Mouse (Mus musculus) liver, embryonic 13.5 days (tissue): ENCODE results near the gene Trap1a. TPM values are rescaled to one million over a fixed set of nuclear protein-coding genes. Genes with fewer than 3 reads are reported as not detected.

Experiments used
- ATAC-seq: fragments of 200-750 bp; cut with Nextera tagmentation; 2 replicates; pipeline ENCODE4 v1.8.0; 2017; ENCODE audit warnings: low read depth, mild to moderate bottlenecking, moderate number of reproducible peaks, moderate library complexity
- DNase-seq: peaks from one replicate; pipeline ENCODE4 v3.0.0; 2022
- H3K27ac ChIP-seq: fragments of 300-500 bp; sonication (generic); 2 replicates; pipeline ENCODE4 v1.5.1; 2015; ENCODE audit warnings: moderate library complexity, mild to moderate bottlenecking, inconsistent platforms
- H3K27me3 ChIP-seq: fragments of 300-500 bp; sonication (generic); 2 replicates; pipeline ENCODE4 v1.6.1; 2015; ENCODE audit warnings: mild to moderate bottlenecking, inconsistent platforms
- H3K36me3 ChIP-seq: fragments of 300-500 bp; sonication (generic); 2 replicates; pipeline ENCODE4 v1.6.1; 2015; ENCODE audit warnings: mild to moderate bottlenecking, inconsistent platforms
- H3K4me1 ChIP-seq: fragments of 300-500 bp; sonication (generic); replicated peaks from 2 replicates; pipeline ENCODE4 v1.6.1; 2015; ENCODE audit warnings: inconsistent platforms
- H3K4me2 ChIP-seq: fragments of 300-500 bp; sonication (generic); 2 replicates; pipeline ENCODE4 v1.6.1; 2015; ENCODE audit warnings: inconsistent platforms, mild to moderate bottlenecking, moderate library complexity
- H3K4me3 ChIP-seq: fragments of 300-500 bp; sonication (generic); replicated peaks from 2 replicates; pipeline ENCODE4 v1.5.1; 2015; ENCODE audit warnings: mild to moderate bottlenecking, inconsistent platforms
- H3K9ac ChIP-seq: fragments of 300-500 bp; sonication (generic); 2 replicates; pipeline ENCODE4 v1.6.1; 2015; ENCODE audit warnings: mild to moderate bottlenecking, inconsistent platforms
- H3K9me3 ChIP-seq: fragments of 300-500 bp; sonication (generic); replicated peaks from 2 replicates; pipeline ENCODE4 v1.6.1; 2016; ENCODE audit warnings: inconsistent platforms
- WGBS: fragments of 180-500 bp; shearing (Covaris S2); methylation state at CpG from one replicate; pipeline ENCODE4 v1.1.7; 2015; ENCODE audit not compliant: insufficient replicate concordance; 5-methylcytosine and 5-hydroxymethylcytosine counted together
- polyA plus RNA-seq: library from polyadenylated mRNA; unstranded; fragments of >200 nt; fragmentation: Nextera tagmentation; extraction: Ambion mirVana; gene quantifications from 2 replicates; pipeline ENCODE4 v1.2.1, GENCODE M21; 2015

Trap1a gene
- polyA plus RNA-seq, 1 experiment from 2014 or later: 0.24 TPM

- DNase-seq: no peak
- no peak overlapping the region for H3K9ac ChIP-seq
- no peaks in the 10 kb centered on the region for H3K27me3 ChIP-seq
- no peaks in the 10 kb centered on the region for H3K4me1 ChIP-seq
- no peak overlapping the region for H3K4me3 ChIP-seq
- 56% methylated on average over 18 of the region's 18 CpGs for WGBS
- no peak overlapping the region for H3K4me2 ChIP-seq
- no peaks in the 10 kb centered on the region for H3K36me3 ChIP-seq
- ATAC-seq: no peak
- no peak overlapping the region for H3K27ac ChIP-seq
- no peaks in the 10 kb centered on the region for H3K9me3 ChIP-seq
Measured at GRCm38 (mm10) chrX:139358361-139358760, 24.9 kb downstream of the Trap1a start.

- H3K4me3 ChIP-seq: no peak overlapping the region
- ATAC-seq: no peak
- no peaks in the 10 kb centered on the region for H3K36me3 ChIP-seq
- H3K4me1 ChIP-seq: no peaks in the 10 kb centered on the region
- H3K27me3 ChIP-seq: no peaks in the 10 kb centered on the region
- H3K4me2 ChIP-seq: no peak overlapping the region
- H3K9ac ChIP-seq: no peak overlapping the region
- H3K9me3 ChIP-seq: no peaks in the 10 kb centered on the region
- no peak for DNase-seq
- H3K27ac ChIP-seq: no peak overlapping the region
- WGBS: 71% methylated on average over 3 of the region's 3 CpGs
Measured at GRCm38 (mm10) chrX:139366837-139367528, 33.5 kb downstream of the Trap1a start.

DNA sequence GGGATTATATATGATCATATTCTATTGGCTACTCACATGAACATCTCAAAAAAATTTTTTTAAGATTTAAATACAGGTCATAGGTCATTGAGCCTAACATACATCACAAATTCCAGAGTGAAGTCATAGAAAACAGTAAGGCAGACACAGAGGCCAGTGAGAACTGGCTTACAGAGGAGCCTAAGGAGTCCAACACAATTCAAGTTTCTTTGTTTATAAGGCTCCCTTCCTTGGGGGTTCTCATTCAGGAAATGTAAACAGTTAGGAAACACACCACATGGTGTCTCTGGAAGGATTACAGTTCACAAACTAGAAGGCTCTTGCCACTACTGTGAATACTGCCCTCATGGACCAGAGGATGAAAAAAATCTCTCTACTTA lies 34.0 kb downstream of the Trap1a start:
- no peaks in the 10 kb centered on the region for H3K36me3 ChIP-seq
- H3K9me3 ChIP-seq: no peaks in the 10 kb centered on the region
- no peak overlapping the region for H3K27ac ChIP-seq
- DNase-seq (no peak), ATAC-seq (no peak)
- no peaks in the 10 kb centered on the region for H3K4me1 ChIP-seq
- H3K4me3 ChIP-seq: no peak overlapping the region
- no peaks in the 10 kb centered on the region for H3K27me3 ChIP-seq
- no peak overlapping the region for H3K9ac ChIP-seq
- H3K4me2 ChIP-seq: no peak overlapping the region

DNA sequence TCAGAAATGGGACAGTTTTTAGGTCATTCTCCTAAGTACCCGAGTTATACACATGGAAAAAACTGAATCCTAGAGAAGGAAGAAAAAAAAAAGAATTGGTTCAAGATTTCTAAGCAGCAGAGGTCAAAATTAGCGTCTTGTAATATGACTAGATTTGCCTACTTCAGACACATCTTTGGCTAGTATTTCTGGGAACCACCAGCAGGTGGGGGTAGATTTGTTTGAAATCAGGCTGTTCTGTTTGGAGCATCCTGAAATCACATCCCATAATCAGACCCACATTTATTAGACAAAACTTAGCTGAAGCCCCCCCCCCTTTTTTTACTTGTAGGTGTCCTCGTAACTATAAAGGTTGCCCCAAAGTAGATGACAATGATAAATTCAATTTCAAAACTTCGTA lies 35.6 kb downstream of the Trap1a start:
- Histone ChIP-seq H3K9me3 (no peaks in the 10 kb centered on the region), H3K36me3 (no peaks in the 10 kb centered on the region), H3K4me2 (no peak overlapping the region), H3K27me3 (no peaks in the 10 kb centered on the region), H3K4me1 (no peaks in the 10 kb centered on the region), H3K9ac (no peak overlapping the region), H3K4me3 (no peak overlapping the region), H3K27ac (no peak overlapping the region)
- ATAC-seq: no peak
- 40% methylated on average over 4 of the region's 4 CpGs for WGBS
- no peak for DNase-seq

DNA sequence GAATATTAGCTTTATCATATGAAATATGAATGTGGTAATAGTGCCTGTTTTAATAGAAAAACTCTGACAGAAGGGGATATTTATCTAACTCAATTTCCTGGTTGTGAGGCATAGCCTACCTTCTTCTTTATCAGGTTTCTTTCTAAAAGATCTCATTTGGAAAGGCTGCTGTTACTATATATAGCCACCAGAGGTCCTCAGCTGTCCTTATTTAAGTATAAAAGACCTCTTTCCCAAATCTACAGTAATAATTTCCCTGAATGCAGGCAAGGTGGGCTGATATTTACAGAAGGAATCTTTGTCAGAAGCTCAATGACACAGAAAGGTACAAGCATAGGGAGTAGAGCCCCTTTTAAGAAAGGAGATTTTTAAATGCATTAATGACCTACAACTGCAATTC lies 39.2 kb downstream of the Trap1a start:
- Histone ChIP-seq H3K4me1 (no peaks in the 10 kb centered on the region), H3K4me2 (no peak overlapping the region), H3K27me3 (no peaks in the 10 kb centered on the region), H3K27ac (no peak overlapping the region), H3K36me3 (no peaks in the 10 kb centered on the region), H3K4me3 (no peak overlapping the region), H3K9me3 (no peaks in the 10 kb centered on the region), H3K9ac (no peak overlapping the region)
- no peak for ATAC-seq
- DNase-seq: no peak

Other genes with a start within 250 kb of the Trap1a start
- gene Serpina7, start 248.4 kb upstream of the Trap1a start, polyA plus RNA-seq: 3.6 and 4.2 TPM in 2 replicates
- not detected in 2 replicates for gene 4930513O06Rik, start 247.4 kb upstream of the Trap1a start, polyA plus RNA-seq
- gene 4933428M09Rik, start 154.5 kb upstream of the Trap1a start, polyA plus RNA-seq: not detected in 2 replicates
- gene Mum1l1, start 123.6 kb upstream of the Trap1a start, polyA plus RNA-seq: 2.8 and 2.9 TPM in 2 replicates
- gene D330045A20Rik, start 146.7 kb downstream of the Trap1a start, polyA plus RNA-seq: 1.1 and 1.6 TPM in 2 replicates
- gene Rnf128, start 229.6 kb downstream of the Trap1a start, polyA plus RNA-seq: 34.1 and 40.5 TPM in 2 replicates